Mouse (Mus musculus) hindbrain, embryonic 16.5 days (tissue): Measurements from ENCODE around the gene Mrpl53. TPM values are rescaled to one million over a fixed set of nuclear protein-coding genes. Genes with fewer than 3 reads are reported as not detected.

ENCODE experiments used
- ATAC-seq: fragments of 200-750 bp; cut with Nextera tagmentation; 2 replicates; pipeline ENCODE4 v1.8.0; 2017; ENCODE audit warnings: moderate TSS enrichment, moderate library complexity
- H3K27ac ChIP-seq: fragments of 300-500 bp; sonication (generic); 2 replicates; pipeline ENCODE4 v1.5.1; 2014; ENCODE audit warnings: low read depth, mild to moderate bottlenecking, control low read depth, low read length, moderate library complexity
- H3K27me3 ChIP-seq: fragments of 300-500 bp; sonication (generic); replicated peaks from 2 replicates; pipeline ENCODE4 v1.6.1; 2014; ENCODE audit warnings: low read length; ENCODE audit not compliant: control insufficient read depth, insufficient read depth
- H3K36me3 ChIP-seq: fragments of 300-500 bp; sonication (generic); 2 replicates; pipeline ENCODE4 v1.6.1; 2014; ENCODE audit warnings: mild to moderate bottlenecking, low read length, moderate library complexity, mixed read lengths; ENCODE audit not compliant: control insufficient read depth, insufficient read depth
- H3K4me1 ChIP-seq: fragments of 300-500 bp; sonication (generic); 2 replicates; pipeline ENCODE4 v1.6.1; 2014; ENCODE audit warnings: low read depth, low read length; ENCODE audit not compliant: control insufficient read depth, insufficient read depth
- H3K4me2 ChIP-seq: fragments of 300-500 bp; sonication (generic); 2 replicates; pipeline ENCODE4 v1.6.1; 2014; ENCODE audit warnings: mild to moderate bottlenecking, low read length, control low read depth, moderate library complexity
- H3K4me3 ChIP-seq: fragments of 300-500 bp; sonication (generic); 2 replicates; pipeline ENCODE4 v1.5.1; 2014; ENCODE audit warnings: mild to moderate bottlenecking, low read length, control low read depth, moderate library complexity
- H3K9ac ChIP-seq: fragments of 300-500 bp; sonication (generic); 2 replicates; pipeline ENCODE4 v1.6.1; 2014; ENCODE audit warnings: low read depth, mild to moderate bottlenecking, control low read depth, low read length, moderate library complexity
- H3K9me3 ChIP-seq: fragments of 300-500 bp; sonication (generic); 2 replicates; pipeline ENCODE4 v1.6.1; 2014; ENCODE audit warnings: mild to moderate bottlenecking, low read length, moderate library complexity; ENCODE audit not compliant: control insufficient read depth
- WGBS: fragments of 180-500 bp; shearing (Covaris S2); extraction: QIAGEN DNeasy Blood & Tissue Kit; methylation state at CpG from one replicate; pipeline ENCODE4 v1.1.7; 2014; 5-methylcytosine and 5-hydroxymethylcytosine counted together
- polyA plus RNA-seq: library from polyadenylated mRNA; unstranded; fragments of >200 nt; fragmentation: Nextera tagmentation; extraction: Ambion mirVana; gene quantifications from 2 replicates; pipeline ENCODE4 v1.2.1, GENCODE M21; 2015

Gene Mrpl53
- polyA plus RNA-seq, result 107 and 117 TPM in 2 replicates

DNA sequence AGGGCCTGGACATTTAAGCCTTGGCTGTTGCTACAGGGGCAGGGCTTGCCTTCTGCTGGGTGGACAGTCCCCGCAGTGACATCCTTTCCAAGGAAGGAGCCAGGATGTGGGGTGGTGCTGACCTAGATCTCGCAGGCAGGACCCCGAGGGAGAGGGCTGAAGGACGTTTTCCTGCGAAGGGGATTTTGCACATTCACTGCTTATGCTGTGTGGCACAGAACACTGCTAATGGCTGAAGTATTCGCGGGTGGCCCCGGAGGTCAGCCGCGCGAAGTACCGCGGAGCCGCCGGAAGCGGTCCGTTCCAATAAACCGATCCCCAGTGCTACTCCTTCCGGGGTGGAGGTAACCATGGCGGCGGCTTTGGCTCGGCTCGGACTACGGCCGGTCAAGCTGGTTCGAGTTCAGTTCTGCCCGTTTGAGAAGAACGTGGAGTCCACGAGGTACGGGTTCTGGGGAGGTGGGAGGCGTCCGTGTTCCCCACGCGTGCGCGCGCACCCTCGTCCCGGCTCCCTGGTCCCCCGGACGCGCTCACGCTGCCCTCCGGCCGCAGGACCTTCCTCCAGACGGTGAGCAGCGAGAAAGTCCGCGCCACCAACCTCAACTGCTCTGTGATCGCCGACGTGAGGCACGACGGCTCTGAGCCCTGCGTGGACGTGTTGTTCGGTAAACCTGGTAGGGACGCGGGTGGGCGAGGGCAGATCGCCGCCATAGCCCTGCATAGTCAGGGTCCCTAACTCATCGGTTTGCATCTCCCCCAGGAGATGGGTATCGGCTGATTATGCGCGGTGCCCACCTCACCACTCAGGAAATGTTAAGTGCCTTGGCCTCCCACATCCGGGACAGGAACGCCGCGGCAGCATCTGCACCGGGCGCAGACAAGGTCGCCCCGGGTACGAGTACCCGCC, at the start of gene Mrpl53:
TSS of gene Mrpl53 (plus strand) at position 279 of the 907 bp plus-strand sequence.
- Histone ChIP-seq H3K4me3 (peak within 1 kb of the TSS; percentile 66), H3K4me2 (peak within 1 kb of the TSS; percentile 94), H3K4me1 (peaks cover 23% of the 10 kb centered on the region), H3K27me3 (no peaks in the 10 kb centered on the region), H3K27ac (peak within 1 kb of the TSS; percentile 80), H3K36me3 (no peaks in the 10 kb centered on the region), H3K9ac (peak within 1 kb of the TSS; percentile 95), H3K9me3 (no peaks in the 10 kb centered on the region)
- under 1% methylated on average over 75 of the region's 76 CpGs for WGBS
- ATAC-seq, result peak; percentile 93

DNA sequence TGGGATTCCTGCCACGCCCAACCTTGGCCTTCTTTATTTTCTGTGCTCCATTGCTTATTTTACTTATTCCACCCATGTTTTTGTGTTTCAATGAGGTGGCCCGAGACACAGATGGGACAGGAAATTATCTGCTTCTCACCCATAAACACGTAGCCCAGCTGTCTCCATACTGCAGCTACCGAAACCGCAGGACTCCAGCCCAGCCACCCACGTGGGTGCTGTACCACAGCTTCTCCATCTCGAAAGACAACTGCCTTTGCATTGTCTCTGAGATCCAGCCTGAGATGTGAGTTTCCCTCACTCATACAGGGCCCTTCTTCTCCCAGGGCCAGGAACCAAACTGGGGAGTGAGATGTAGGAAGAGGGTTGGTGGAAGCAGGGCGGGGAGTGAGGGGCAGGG, 42.8 kb upstream of the Mrpl53 start:
- peaks cover 70% of the 10 kb centered on the region for H3K27me3 ChIP-seq
- H3K27ac ChIP-seq, result no peak overlapping the region
- ATAC-seq, result no peak
- no peak overlapping the region for H3K4me2 ChIP-seq
- peaks cover 7% of the 10 kb centered on the region; the same call in 1 of the 2 replicates for H3K4me1 ChIP-seq
- no peak overlapping the region for H3K4me3 ChIP-seq
- WGBS, result 39% methylated on average over 8 of the region's 8 CpGs
- no peak overlapping the region for H3K9ac ChIP-seq
- H3K36me3 ChIP-seq, result no peaks in the 10 kb centered on the region
- H3K9me3 ChIP-seq, result no peaks in the 10 kb centered on the region

DNA sequence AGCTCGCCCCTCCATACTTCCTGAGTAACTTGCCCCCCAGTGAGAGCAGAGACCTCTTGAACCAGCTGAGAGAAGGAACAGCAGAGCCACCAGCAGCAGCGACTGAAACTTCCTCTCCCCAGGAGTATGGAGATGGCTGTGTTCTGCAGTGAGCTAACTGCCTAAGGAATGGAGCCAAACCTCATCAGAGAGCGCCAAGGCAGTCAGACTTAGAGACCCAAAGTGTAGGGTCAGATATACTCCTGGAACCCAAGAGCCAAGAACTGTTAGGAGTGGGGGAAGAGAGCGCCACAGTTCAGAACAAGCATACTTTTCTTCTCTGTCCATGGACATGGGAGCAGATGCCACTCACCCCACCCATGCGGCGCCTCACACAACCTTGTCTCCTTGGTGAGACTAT, 42.4 kb upstream of the Mrpl53 start:
- peaks cover 75% of the 10 kb centered on the region for H3K27me3 ChIP-seq
- no peak overlapping the region for H3K27ac ChIP-seq
- H3K9ac ChIP-seq, result no peak overlapping the region
- H3K4me3 ChIP-seq, result no peak overlapping the region
- H3K36me3 ChIP-seq, result no peaks in the 10 kb centered on the region
- no peak overlapping the region for H3K4me2 ChIP-seq
- 26% methylated on average over 6 of the region's 6 CpGs for WGBS
- H3K9me3 ChIP-seq, result no peaks in the 10 kb centered on the region
- ATAC-seq, result no peak
- H3K4me1 ChIP-seq, result peaks cover 7% of the 10 kb centered on the region; the same call in 1 of the 2 replicates

DNA sequence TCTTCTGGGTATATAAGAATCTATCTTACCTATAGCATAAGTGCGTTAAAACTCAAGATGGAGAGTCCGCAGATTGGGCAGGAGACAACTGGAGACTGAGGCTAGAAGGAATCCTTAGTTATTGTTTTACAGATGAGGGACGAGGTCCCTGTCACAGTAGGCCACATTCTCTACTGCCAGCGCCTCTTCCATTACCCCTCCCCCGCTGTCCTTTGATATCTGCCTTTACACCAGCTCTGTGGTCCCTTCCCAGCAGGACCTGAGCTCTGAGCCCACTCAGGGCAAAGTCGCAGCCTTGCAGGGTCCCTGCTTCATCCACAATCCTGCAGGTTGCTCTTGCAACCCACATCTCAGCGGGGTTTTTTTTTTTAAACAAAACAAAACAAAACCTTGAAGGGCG, 40.6 kb upstream of the Mrpl53 start:
- no peak overlapping the region for H3K27ac ChIP-seq
- H3K4me2 ChIP-seq, result no peak overlapping the region
- H3K36me3 ChIP-seq, result no peaks in the 10 kb centered on the region
- WGBS, result 2% methylated on average over 8 of the region's 8 CpGs
- peaks cover 72% of the 10 kb centered on the region for H3K27me3 ChIP-seq
- ATAC-seq, result no peak
- no peak overlapping the region for H3K9ac ChIP-seq
- H3K4me1 ChIP-seq, result peaks cover 7% of the 10 kb centered on the region; the same call in 1 of the 2 replicates
- H3K9me3 ChIP-seq, result no peaks in the 10 kb centered on the region
- H3K4me3 ChIP-seq, result no peak overlapping the region

DNA sequence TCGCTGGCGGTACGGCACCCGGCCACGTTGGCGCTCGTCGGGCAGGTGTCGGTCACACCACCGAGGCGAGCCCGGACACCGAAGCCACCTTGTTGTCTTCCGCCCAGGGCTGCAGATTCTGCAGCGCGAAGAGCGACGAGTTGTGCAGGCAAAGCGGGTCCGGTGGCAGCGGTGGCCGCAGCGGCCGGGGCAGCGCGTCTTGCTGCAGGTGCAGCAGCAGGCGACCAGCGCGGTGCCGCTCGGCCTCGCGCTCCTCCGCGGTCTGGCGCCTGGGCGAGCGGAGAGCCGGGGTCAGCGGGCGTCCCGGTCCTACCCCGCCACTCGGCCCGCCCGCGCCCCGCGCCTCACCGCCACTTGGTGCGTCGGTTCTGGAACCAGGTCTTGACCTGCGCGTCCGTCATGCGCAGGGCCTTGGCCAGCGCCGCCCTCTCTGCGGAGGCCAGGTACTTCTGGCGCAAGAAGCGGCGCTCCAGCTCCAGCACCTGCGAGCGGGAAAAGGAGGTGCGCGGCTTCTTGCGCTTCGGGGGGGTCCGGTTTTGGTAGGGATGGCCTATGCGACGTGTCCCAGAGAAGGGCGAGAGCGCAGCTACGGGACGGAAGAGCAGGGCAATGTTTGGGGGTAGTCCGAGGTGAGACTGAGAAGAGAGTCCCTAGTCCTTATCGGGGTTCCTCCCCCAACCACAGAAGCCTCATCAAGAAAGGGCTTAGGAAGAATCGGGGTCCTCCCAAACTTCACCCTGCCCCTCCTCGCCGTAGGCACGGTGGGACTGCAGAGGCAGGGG, 39.9 kb upstream of the Mrpl53 start:
- Histone ChIP-seq H3K9ac (no peak overlapping the region), H3K9me3 (no peaks in the 10 kb centered on the region), H3K4me2 (peak overlapping the region; percentile 27), H3K36me3 (no peaks in the 10 kb centered on the region), H3K27me3 (peaks cover 71% of the 10 kb centered on the region), H3K4me1 (peaks cover 7% of the 10 kb centered on the region; the same call in 1 of the 2 replicates), H3K27ac (no peak overlapping the region), H3K4me3 (peak overlapping the region; percentile 18; the same call in 1 of the 2 replicates)
- under 1% methylated on average over 48 of the region's 81 CpGs for WGBS
- no peak for ATAC-seq

DNA sequence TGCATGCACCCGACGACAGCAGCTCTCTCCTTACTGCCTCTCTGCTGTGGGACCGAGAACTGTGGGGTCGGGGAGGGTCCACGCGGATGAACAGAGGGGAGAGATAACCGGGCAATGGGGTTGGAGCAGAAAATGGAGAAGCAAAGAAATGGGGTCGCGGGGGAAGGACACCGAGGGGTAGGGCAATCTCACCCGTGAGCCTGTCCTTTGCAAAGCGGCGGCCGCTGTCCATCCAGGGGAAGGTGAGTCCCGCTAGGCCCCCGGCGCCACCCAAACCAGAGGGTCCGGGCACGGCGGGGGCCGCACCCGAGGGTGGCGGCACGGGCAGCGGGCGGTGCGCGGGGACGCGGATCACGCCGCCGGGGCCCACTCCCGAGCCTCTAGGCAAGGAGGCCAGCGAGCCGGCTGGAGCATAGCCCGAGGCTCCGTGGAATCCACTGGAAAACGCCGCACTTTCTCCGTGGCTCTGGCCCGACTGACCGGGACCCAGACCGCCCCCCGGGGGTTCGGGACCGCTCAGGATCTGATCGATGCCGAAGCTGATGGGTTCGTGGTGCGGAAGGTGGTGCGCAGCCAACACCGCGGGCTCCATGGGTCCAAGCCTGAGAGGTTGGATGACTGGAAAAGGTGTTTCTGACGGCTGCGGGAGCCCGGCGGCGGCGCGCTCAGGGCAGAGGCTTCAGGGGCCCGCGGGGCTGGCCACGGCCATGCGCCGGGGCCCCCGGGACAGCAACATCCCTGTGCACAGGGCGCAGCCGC, 39.2 kb upstream of the Mrpl53 start:
- Histone ChIP-seq H3K9ac (no peak overlapping the region), H3K27me3 (peaks cover 76% of the 10 kb centered on the region), H3K4me1 (peaks cover 7% of the 10 kb centered on the region; the same call in 1 of the 2 replicates), H3K4me2 (no peak overlapping the region; the same call in 1 of the 2 replicates), H3K36me3 (no peaks in the 10 kb centered on the region), H3K27ac (no peak overlapping the region), H3K4me3 (peak overlapping the region; percentile 17; the same call in 1 of the 2 replicates), H3K9me3 (no peaks in the 10 kb centered on the region)
- under 1% methylated on average over 69 of the region's 69 CpGs for WGBS
- no peak for ATAC-seq

DNA sequence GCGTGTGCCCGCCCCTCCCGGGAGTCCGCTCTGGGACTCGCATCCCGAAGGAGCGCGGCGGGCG, 38.8 kb upstream of the Mrpl53 start, which contains the start of gene Tlx2:
TSS of gene Tlx2 (minus strand) at position 47 of the 64 bp plus-strand sequence.
- Histone ChIP-seq H3K9ac (no peak within 1 kb of the TSS), H3K27ac (no peak within 1 kb of the TSS), H3K4me2 (no peak within 1 kb of the TSS; the same call in 1 of the 2 replicates), H3K9me3 (no peaks in the 10 kb centered on the region), H3K4me1 (peaks cover 7% of the 10 kb centered on the region; the same call in 1 of the 2 replicates), H3K36me3 (no peaks in the 10 kb centered on the region), H3K27me3 (peaks cover 75% of the 10 kb centered on the region), H3K4me3 (peak within 1 kb of the TSS; percentile 17; the same call in 1 of the 2 replicates)
- no peak for ATAC-seq
- WGBS, result 0% methylated on average over 10 of the region's 10 CpGs

DNA sequence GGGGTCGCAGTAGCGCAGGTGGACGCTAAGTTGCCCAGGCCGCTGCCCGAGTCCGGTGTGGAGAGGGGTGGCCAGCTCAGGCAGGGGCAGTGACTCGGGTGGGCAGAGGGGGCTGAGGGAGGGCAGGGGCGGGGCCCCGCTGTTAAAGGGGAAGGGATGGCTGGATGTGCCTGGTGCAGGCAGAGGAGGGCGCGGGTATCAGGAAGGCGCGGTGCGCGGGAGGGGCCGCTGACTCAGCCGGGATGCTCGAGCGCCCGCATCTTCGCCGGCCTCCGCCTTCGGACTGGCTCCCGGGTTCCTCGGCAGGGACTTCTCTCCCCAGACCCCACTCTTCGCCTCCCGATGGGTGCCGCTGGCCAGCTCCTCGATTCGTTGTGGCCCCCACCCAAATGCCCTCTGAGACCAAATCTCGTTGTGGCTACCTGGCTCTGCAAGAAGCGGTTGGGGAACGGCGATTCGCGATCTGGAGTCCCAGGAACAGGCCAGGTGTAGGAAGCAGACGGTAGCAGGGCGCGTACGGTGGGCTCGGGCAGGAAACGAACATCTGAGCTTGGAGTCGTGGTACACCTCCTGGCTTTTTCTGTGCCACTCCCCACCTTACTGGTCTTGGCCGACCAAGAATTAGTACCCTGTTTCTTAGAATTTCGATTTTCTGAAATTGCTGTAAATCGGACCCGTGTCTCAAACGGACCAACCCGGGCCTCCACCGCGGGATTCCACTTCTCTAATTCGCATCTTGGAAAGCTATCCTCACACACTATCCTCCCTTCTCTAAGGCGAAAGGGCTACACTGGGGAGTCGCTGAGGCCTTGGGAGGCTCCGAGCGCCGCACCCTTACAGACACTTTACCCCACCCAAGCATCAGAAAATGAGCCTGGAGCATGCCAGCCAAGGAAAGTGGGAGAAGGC, 38.3 kb upstream of the Mrpl53 start:
- Histone ChIP-seq H3K9me3 (no peaks in the 10 kb centered on the region), H3K36me3 (no peaks in the 10 kb centered on the region), H3K4me2 (no peak overlapping the region; the same call in 1 of the 2 replicates), H3K27me3 (peaks cover 75% of the 10 kb centered on the region), H3K4me3 (peak overlapping the region; percentile 17; the same call in 1 of the 2 replicates), H3K27ac (no peak overlapping the region), H3K9ac (no peak overlapping the region), H3K4me1 (peaks cover 7% of the 10 kb centered on the region; the same call in 1 of the 2 replicates)
- no peak for ATAC-seq
- WGBS, result 1% methylated on average over 50 of the region's 58 CpGs
